Mouse (Mus musculus) erythroblast, embryonic 14.5 days (primary cell): ENCODE data around the gene Adipor1.
"Not testable (repeated sequence)": the region's sequence is repeated elsewhere in the genome, so short reads cannot be mapped to it uniquely, and the experiment has no call there.

Experiments
- GATA1 ChIP-seq: IDR thresholded peaks from 2 replicates; pipeline ENCODE4 v1.6.1; 2012; ENCODE audit warnings: low read length, inconsistent platforms, mixed read lengths
- TAL1 ChIP-seq: IDR thresholded peaks from 3 replicates; pipeline ENCODE4 v1.6.1; 2012; ENCODE audit warnings: low read length, inconsistent platforms, mixed read lengths

DNA sequence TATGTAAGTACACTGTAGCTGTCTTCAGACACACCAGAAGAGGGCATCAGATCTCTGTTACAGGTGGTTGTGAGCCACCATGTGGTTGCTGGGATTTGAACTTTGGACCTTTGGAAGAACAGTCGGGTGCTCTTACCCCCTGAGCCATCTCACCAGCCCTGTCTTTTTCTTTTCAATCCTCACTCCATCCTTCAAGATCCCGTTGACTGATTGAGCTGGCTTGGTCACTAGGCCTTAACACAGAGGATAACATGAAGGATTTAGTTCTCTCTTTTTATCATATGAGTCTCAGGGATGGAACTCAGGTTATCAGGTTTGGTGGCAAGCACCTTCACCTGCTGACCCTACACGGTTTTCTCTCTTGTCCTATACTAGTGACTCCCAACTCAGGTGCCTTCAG, 33.4 kb downstream of the Adipor1 start:
- TF ChIP-seq GATA1, TAL1: not testable (repeated sequence)
